27 mouse cellular contexts compared by ENCODE assay signal in the genomic region with DNA sequence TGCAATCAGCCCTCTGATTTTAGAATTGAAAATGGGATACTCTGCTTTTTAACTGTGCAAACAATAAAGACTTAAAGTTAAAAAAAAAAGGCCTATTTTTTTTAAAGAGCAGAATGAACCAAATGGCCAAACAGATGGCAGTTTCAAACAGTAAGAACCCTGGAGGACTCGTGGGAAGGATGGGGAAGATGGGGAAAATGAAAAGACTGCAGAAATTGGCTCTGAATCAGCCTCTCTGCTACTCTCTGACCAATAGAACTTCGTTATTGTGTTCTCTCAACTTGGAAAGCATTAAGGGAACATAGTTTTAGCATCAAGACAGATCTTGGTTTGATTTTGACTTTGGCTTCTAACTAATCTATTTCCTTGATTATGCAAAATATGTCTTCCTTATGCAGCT. TPM values are rescaled to one million over a fixed set of nuclear protein-coding genes. Genes with fewer than 3 reads are reported as not detected.
DNase-seq lines count a peak whose midpoint lies in the region; ATAC-seq and TF ChIP-seq lines count a peak whose summit lies in the region.
"Had no signal": no experiment of that assay in that cellular context is flagged by ENCODE, and none has a peak within 500 bp of the region (broad histone marks: within the 10 kb centered on the region; RNA-seq: fewer than 3 reads in every experiment).

No protein-coding gene starts in this region.

- TF ChIP-seq CTCF in forebrain, postnatal 0 days (IDR thresholded peaks at IDR 0.05; ENCODE audit: low read depth), result no peak

- H3K4me1 ChIP-seq in forebrain, postnatal 0 days (ENCODE audit: insufficient read depth), result no peaks in the 10 kb centered on the region
- H3K4me1 ChIP-seq in forebrain, embryonic 10.5 days, result no peaks in the 10 kb centered on the region
- H3K4me1 ChIP-seq: embryonic facial prominence, embryonic 13.5 days; embryonic facial prominence, embryonic 15.5 days; forebrain, embryonic 13.5 days; forebrain, embryonic 15.5 days had no signal

- no peaks in the 10 kb centered on the region for H3K9me3 ChIP-seq in forebrain, postnatal 0 days (ENCODE audit: low read length)
- no peaks in the 10 kb centered on the region for H3K9me3 ChIP-seq in forebrain, embryonic 10.5 days
- H3K9me3 ChIP-seq: embryonic facial prominence, embryonic 13.5 days; embryonic facial prominence, embryonic 15.5 days; forebrain, embryonic 13.5 days; forebrain, embryonic 15.5 days; G1E had no signal

- 0 out of 2 replicates have a peak, but pooled peaks cover 3% of the 10 kb centered on the region for H3K36me3 ChIP-seq in forebrain, postnatal 0 days (ENCODE audit: insufficient read depth)
- peaks cover 29% of the 10 kb centered on the region for H3K36me3 ChIP-seq in forebrain, embryonic 10.5 days (replicated peaks)
- H3K36me3 ChIP-seq: forebrain, embryonic 15.5 days had no signal

- no peak overlapping the region for H3K27ac ChIP-seq in forebrain, postnatal 0 days (ENCODE audit: low read depth, low read length)
- no peak overlapping the region for H3K27ac ChIP-seq in forebrain, embryonic 10.5 days
- H3K27ac ChIP-seq: embryonic facial prominence, embryonic 13.5 days; embryonic facial prominence, embryonic 15.5 days; forebrain, embryonic 13.5 days; forebrain, embryonic 15.5 days had no signal

- no peak overlapping the region for H3K4me2 ChIP-seq in forebrain, postnatal 0 days (ENCODE audit: low read depth)
- H3K4me2 ChIP-seq: embryonic facial prominence, embryonic 13.5 days; embryonic facial prominence, embryonic 15.5 days; forebrain, embryonic 13.5 days; forebrain, embryonic 15.5 days had no signal

- peak; percentile 43 for ATAC-seq in forebrain, postnatal 0 days
- ATAC-seq: activated CD4-positive, CD25-positive, alpha-beta regulatory T cell, adult 4 months; CD4-positive, CD25-positive, alpha-beta regulatory T cell, adult 4 months; forebrain, embryonic 13.5 days; forebrain, embryonic 15.5 days; Patski had no signal

- H3K27me3 ChIP-seq in forebrain, postnatal 0 days (ENCODE audit: insufficient read depth, low read length), result no peaks in the 10 kb centered on the region
- peaks cover 97% of the 10 kb centered on the region for H3K27me3 ChIP-seq in forebrain, embryonic 10.5 days (ENCODE audit: poor library complexity, severe bottlenecking)
- H3K27me3 ChIP-seq: CH12.LX; embryonic facial prominence, embryonic 15.5 days; forebrain, embryonic 13.5 days; forebrain, embryonic 15.5 days had no signal

- WGBS in forebrain, postnatal 0 days, result 43% methylated on average over 2 of the region's 2 CpGs
- 74% methylated on average over 2 of the region's 2 CpGs for WGBS in forebrain, embryonic 10.5 days

- DNase-seq in forebrain, postnatal 0 days, result peak; percentile 15
- DNase-seq in forebrain, embryonic 10.5 days (ENCODE audit: extremely low spot score, low spot score), result no peak
- peak; percentile 7 for DNase-seq in layer of hippocampus, adult 9-11 months
- no peak for DNase-seq in layer of hippocampus, adult 11-12 months (ENCODE audit: low spot score)
- peak; percentile 57 for DNase-seq in brain, adult 2 months (ENCODE audit: low read depth, low spot score)
- DNase-seq in retina, postnatal 1 day, result no peak
- DNase-seq: adrenal gland, adult 8-10 months; adrenal gland, postnatal 14 days; adrenal gland, postnatal 36 days; B cell, adult 2 months; cerebellum, adult 11 months; cerebellum, adult 18-20 months; cerebellum, adult 8-10 months; cerebellum, adult 9-11 months; cerebellum, postnatal 14 days; cerebellum, postnatal 36 days; embryo, embryonic 11 days had no signal

- H3K4me3 ChIP-seq in forebrain, postnatal 0 days (ENCODE audit: low read depth, low read length), result no peak overlapping the region
- no peak overlapping the region for H3K4me3 ChIP-seq in forebrain, embryonic 10.5 days
- H3K4me3 ChIP-seq: embryonic facial prominence, embryonic 13.5 days; embryonic facial prominence, embryonic 15.5 days; erythroblast, embryonic 14.5 days; forebrain, embryonic 13.5 days; forebrain, embryonic 15.5 days had no signal

- no peak overlapping the region for H3K9ac ChIP-seq in forebrain, postnatal 0 days
- H3K9ac ChIP-seq: embryonic facial prominence, embryonic 13.5 days; embryonic facial prominence, embryonic 15.5 days; forebrain, embryonic 13.5 days; forebrain, embryonic 15.5 days had no signal

RNA-seq across cellular contexts. Expression of a gene that starts 24.4 kb away (rescaled TPM):
- total RNA-seq in forebrain, postnatal 0 days (2014; rRNA removed), result 24.0 and 27.3 TPM in 2 replicates
- polyA plus RNA-seq in forebrain, postnatal 0 days (2015; fragmentation: Nextera tagmentation; extraction: Ambion mirVana), result 14.0 and 14.2 TPM in 2 replicates
- 30.7 and 32.5 TPM in 2 replicates for polyA plus RNA-seq in forebrain, embryonic 10.5 days (2016; fragmentation: Nextera tagmentation; extraction: Ambion mirVana)

Comparison
In these comparisons a context has a peak if more than half of its experiments do, and no peak if none do; other contexts are left out.
1. DNase-seq: peak in forebrain, postnatal 0 days (single experiment), layer of hippocampus, adult 9-11 months (single experiment) and brain, adult 2 months (single experiment); none in forebrain, embryonic 10.5 days (single experiment), layer of hippocampus, adult 11-12 months (single experiment) and retina, postnatal 1 day (single experiment).